Mouse (Mus musculus): Measurements from ENCODE around the gene Ufd1. TPM values are rescaled to one million over a fixed set of nuclear protein-coding genes. Genes with fewer than 3 reads are reported as not detected.

Ufd1 gene
- total RNA-seq, 2 experiments from 2014 or later: 49.2 to 52.9 TPM

Other genes with a start within 250 kb of the Ufd1 start
- gene Tbx1, start 221.1 kb upstream of the Ufd1 start, total RNA-seq (2021): 1 to 10 TPM; 2.3 to 5.5 TPM
- gene Gp1bb, start 189.4 kb upstream of the Ufd1 start, total RNA-seq (2021): not detected
- gene Gm49601, start 185.4 kb upstream of the Ufd1 start, total RNA-seq (2021): 1 to 10 TPM; 1.6 to 3.6 TPM
- 10 to 100 TPM in 1 of 2 experiments, 1 to 10 TPM in 1; 7.9 to 15.7 TPM for gene Sept5, start 181.8 kb upstream of the Ufd1 start, total RNA-seq (2021)
- gene Cldn5, start 34.9 kb upstream of the Ufd1 start, total RNA-seq (2021): 10 to 100 TPM; 42.8 to 43.1 TPM
- gene Cdc45, start 208 bp downstream of the Ufd1 start, total RNA-seq (2021): 1 to 10 TPM; 4.2 to 5.5 TPM
- gene 2510002D24Rik, start 24.8 kb downstream of the Ufd1 start, total RNA-seq (2021): 10 to 100 TPM; 18.3 to 19.6 TPM
- 1 to 10 TPM; 4.8 to 5.5 TPM for gene Gm28539, start 24.8 kb downstream of the Ufd1 start, total RNA-seq (2021)
- 10 to 100 TPM; 48.0 to 48.8 TPM for gene Mrpl40, start 65.1 kb downstream of the Ufd1 start, total RNA-seq (2021)
- 10 to 100 TPM; 22.3 to 27.8 TPM for gene Hira, start 65.3 kb downstream of the Ufd1 start, total RNA-seq (2021)